Mouse (Mus musculus) forebrain, postnatal 0 days (tissue): ENCODE results near the gene Cyp4a31. TPM values are rescaled to one million over a fixed set of nuclear protein-coding genes. Genes with fewer than 3 reads are reported as not detected.
"Not testable (repeated sequence)": the region's sequence is repeated elsewhere in the genome, so short reads cannot be mapped to it uniquely, and the experiment has no call there.

Source experiments
- ATAC-seq: fragments of 200-750 bp; cut with Nextera tagmentation; 2 replicates; pipeline ENCODE4 v1.8.0; 2017; ENCODE audit warnings: mild to moderate bottlenecking, moderate library complexity
- DNase-seq: peaks from one replicate; pipeline ENCODE4 v3.0.0-alpha.2; 2015
- H3K27ac ChIP-seq: fragments of 300-500 bp; sonication (generic); 2 replicates; pipeline ENCODE4 v1.5.1; 2014; ENCODE audit warnings: low read depth, mild to moderate bottlenecking, antibody characterized with exemption, low read length, moderate library complexity, mixed read lengths
- H3K27me3 ChIP-seq: fragments of 300-500 bp; sonication (generic); 2 replicates; pipeline ENCODE4 v1.6.1; 2014; ENCODE audit warnings: mild to moderate bottlenecking, low read length, mixed read lengths; ENCODE audit not compliant: insufficient read depth
- H3K36me3 ChIP-seq: fragments of 300-500 bp; sonication (generic); 2 replicates; pipeline ENCODE4 v1.6.1; 2014; ENCODE audit warnings: mild to moderate bottlenecking, moderate library complexity; ENCODE audit not compliant: insufficient read depth
- H3K4me1 ChIP-seq: fragments of 300-500 bp; sonication (generic); 2 replicates; pipeline ENCODE4 v1.6.1; 2014; ENCODE audit warnings: antibody characterized with exemption; ENCODE audit not compliant: insufficient read depth
- H3K4me2 ChIP-seq: fragments of 300-500 bp; sonication (generic); 2 replicates; pipeline ENCODE4 v1.6.1; 2014; ENCODE audit warnings: low read depth, mild to moderate bottlenecking, moderate library complexity
- H3K4me3 ChIP-seq: fragments of 300-500 bp; sonication (generic); 2 replicates; pipeline ENCODE4 v1.5.1; 2014; ENCODE audit warnings: low read depth, low read length, mixed read lengths
- H3K9ac ChIP-seq: fragments of 300-500 bp; sonication (generic); 2 replicates; pipeline ENCODE4 v1.6.1; 2014; ENCODE audit warnings: mild to moderate bottlenecking
- H3K9me3 ChIP-seq: fragments of 300-500 bp; sonication (generic); 2 replicates; pipeline ENCODE4 v1.6.1; 2016; ENCODE audit warnings: low read length
- CTCF ChIP-seq: sonication (generic); IDR thresholded peaks from 2 replicates; pipeline ENCODE4 v1.5.1; 2016; ENCODE audit warnings: antibody characterized with exemption, control low read depth, low read depth
- WGBS: fragments of 180-500 bp; shearing (Covaris S2); extraction: QIAGEN DNeasy Blood & Tissue Kit; methylation state at CpG from one replicate; pipeline ENCODE4 v1.1.7; 2014; 5-methylcytosine and 5-hydroxymethylcytosine counted together
- polyA plus RNA-seq: library from polyadenylated mRNA; unstranded; fragments of >200 nt; fragmentation: Nextera tagmentation; extraction: Ambion mirVana; gene quantifications from 2 replicates; pipeline ENCODE4 v1.2.1, GENCODE M21; 2015
- total RNA-seq: library from RNA; depleted of rRNA; stranded (reverse); fragments of >200 nt; gene quantifications from 2 replicates; pipeline ENCODE4 v1.2.3, GENCODE M21; 2014; rRNA removed

The Cyp4a31 gene
- total and polyA plus RNA-seq, 2 experiments from 2014 or later = not detected

GRCm38 (mm10) chr4:115583036-115583435 lies 19.6 kb downstream of the Cyp4a31 start:
- DNase-seq (no peak), ATAC-seq (no peak)
- H3K4me1 ChIP-seq = no peaks in the 10 kb centered on the region
- no peak overlapping the region for H3K9ac ChIP-seq
- H3K4me3 ChIP-seq = no peak overlapping the region
- no peaks in the 10 kb centered on the region for H3K9me3 ChIP-seq
- no peak overlapping the region for H3K27ac ChIP-seq
- no peak for TF ChIP-seq CTCF
- no peaks in the 10 kb centered on the region for H3K36me3 ChIP-seq
- no peaks in the 10 kb centered on the region for H3K27me3 ChIP-seq
- H3K4me2 ChIP-seq = no peak overlapping the region

- H3K4me3 ChIP-seq = no peak overlapping the region
- no peak overlapping the region for H3K9ac ChIP-seq
- no peaks in the 10 kb centered on the region for H3K4me1 ChIP-seq
- H3K27ac ChIP-seq = no peak overlapping the region
- H3K4me2 ChIP-seq = no peak overlapping the region
- DNase-seq (no peak), ATAC-seq (no peak)
- H3K36me3 ChIP-seq = no peaks in the 10 kb centered on the region
- no peaks in the 10 kb centered on the region for H3K9me3 ChIP-seq
- WGBS = 92% methylated on average over 1 of the region's 1 CpGs
- H3K27me3 ChIP-seq = no peaks in the 10 kb centered on the region
- TF ChIP-seq CTCF = no peak
Observed at GRCm38 (mm10) chr4:115596357-115596756, 32.9 kb downstream of the Cyp4a31 start.

GRCm38 (mm10) chr4:115596824-115597336 lies 33.4 kb downstream of the Cyp4a31 start:
- 87% methylated on average over 2 of the region's 2 CpGs for WGBS
- ATAC-seq (no peak), DNase-seq (no peak)
- Histone ChIP-seq H3K36me3 (no peaks in the 10 kb centered on the region), H3K4me1 (no peaks in the 10 kb centered on the region), H3K27me3 (no peaks in the 10 kb centered on the region), H3K9ac (no peak overlapping the region), H3K4me2 (no peak overlapping the region), H3K27ac (no peak overlapping the region), H3K4me3 (no peak overlapping the region), H3K9me3 (no peaks in the 10 kb centered on the region)
- TF ChIP-seq CTCF = no peak

- H3K9me3 ChIP-seq, H3K4me2 ChIP-seq, DNase-seq, H3K36me3 ChIP-seq, H3K4me3 ChIP-seq, H3K4me1 ChIP-seq, ATAC-seq, H3K9ac ChIP-seq, H3K27ac ChIP-seq, H3K27me3 ChIP-seq: not testable (repeated sequence)
- 92% methylated on average over 8 of the region's 8 CpGs for WGBS
Observed at GRCm38 (mm10) chr4:115600611-115601010, 37.2 kb downstream of the Cyp4a31 start, which contains the start of gene Cyp4a32. Gene Cyp4a32, plus strand, starts transcription at chr4:115600969.

GRCm38 (mm10) chr4:115614005-115614404 lies 50.6 kb downstream of the Cyp4a31 start:
- Histone ChIP-seq H3K27ac (no peak overlapping the region), H3K4me2 (no peak overlapping the region), H3K27me3 (no peaks in the 10 kb centered on the region), H3K9ac (no peak overlapping the region), H3K4me3 (no peak overlapping the region), H3K9me3 (no peaks in the 10 kb centered on the region), H3K4me1 (no peaks in the 10 kb centered on the region), H3K36me3 (no peaks in the 10 kb centered on the region)
- no peak for TF ChIP-seq CTCF
- DNase-seq (no peak), ATAC-seq (no peak)

GRCm38 (mm10) chr4:115625560-115625959 lies 62.1 kb downstream of the Cyp4a31 start:
- H3K4me2 ChIP-seq = not testable (repeated sequence)

More at GRCm38 (mm10) chr4:115625560-115625959, 62.1 kb downstream of the Cyp4a31 start:
- DNase-seq, H3K4me1 ChIP-seq, H3K27ac ChIP-seq, ATAC-seq, H3K9ac ChIP-seq, H3K4me3 ChIP-seq, H3K36me3 ChIP-seq, H3K27me3 ChIP-seq, H3K9me3 ChIP-seq: not testable (repeated sequence)
- WGBS = 100% methylated on average over 2 of the region's 3 CpGs

Other genes with a start within 250 kb of the Cyp4a31 start
- not detected in 2 replicates for gene Cyp4a12b, start 152.0 kb upstream of the Cyp4a31 start, total RNA-seq
- gene Cyp4a12b, start 152.0 kb upstream of the Cyp4a31 start, polyA plus RNA-seq = not detected in 2 replicates
- not detected in 2 replicates for gene Cyp4a30b, start 111.0 kb upstream of the Cyp4a31 start, total RNA-seq
- not detected in 2 replicates for gene Cyp4a30b, start 111.0 kb upstream of the Cyp4a31 start, polyA plus RNA-seq
- gene Cyp4a14, start 67.5 kb upstream of the Cyp4a31 start, total RNA-seq = not detected in 2 replicates
- gene Cyp4a14, start 67.5 kb upstream of the Cyp4a31 start, polyA plus RNA-seq = not detected in 2 replicates
- not detected in 2 replicates for gene Cyp4a10, start 45.4 kb upstream of the Cyp4a31 start, total RNA-seq
- not detected in 2 replicates for gene Cyp4a10, start 45.4 kb upstream of the Cyp4a31 start, polyA plus RNA-seq
- gene Cyp4a32, start 37.3 kb downstream of the Cyp4a31 start, total RNA-seq = not detected in 2 replicates
- gene Cyp4a32, start 37.3 kb downstream of the Cyp4a31 start, polyA plus RNA-seq = not detected in 2 replicates
- 0.77 and 1.7 TPM in 2 replicates for gene Cyp4b1, start 84.1 kb downstream of the Cyp4a31 start, total RNA-seq
- gene Cyp4b1, start 84.1 kb downstream of the Cyp4a31 start, polyA plus RNA-seq = 1.2 and 1.8 TPM in 2 replicates
- gene Efcab14, start 174.1 kb downstream of the Cyp4a31 start, total RNA-seq = 12.0 and 14.9 TPM in 2 replicates
- 9.1 and 14.6 TPM in 2 replicates for gene Efcab14, start 174.1 kb downstream of the Cyp4a31 start, polyA plus RNA-seq
- 0.95 TPM in 1 of 2 replicates, not detected in the other for gene Tex38, start 217.4 kb downstream of the Cyp4a31 start, total RNA-seq
- 0.43 and 0.59 TPM in 2 replicates for gene Tex38, start 217.4 kb downstream of the Cyp4a31 start, polyA plus RNA-seq
- gene Atpaf1, start 221.2 kb downstream of the Cyp4a31 start, total RNA-seq = 22.1 and 34.0 TPM in 2 replicates
- 28.0 and 40.9 TPM in 2 replicates for gene Atpaf1, start 221.2 kb downstream of the Cyp4a31 start, polyA plus RNA-seq